Mouse (Mus musculus): ENCODE results near the gene Eml1.

- TF ChIP-seq CTCF (IDR thresholded peaks at IDR 0.05; ENCODE audit: control insufficient read depth, insufficient read depth, low read length) (no peak), POLR2A (IDR thresholded peaks at IDR 0.05; ENCODE audit: borderline replicate concordance, control insufficient read depth, low read depth, low read length) (no peak)
Observed at GRCm38 (mm10) chr12:108448396-108448795, 77.6 kb downstream of the Eml1 start.

Measured in bone marrow, adult 2 months (tissue).